Mouse (Mus musculus) neural tube, embryonic 12.5 days (tissue): Measurements from ENCODE around the gene C2cd4b. TPM values are rescaled to one million over a fixed set of nuclear protein-coding genes. Genes with fewer than 3 reads are reported as not detected.

Source experiments
- ATAC-seq: fragments of 200-750 bp; cut with Nextera tagmentation; 2 replicates; pipeline ENCODE4 v1.8.0; 2017; ENCODE audit warnings: low read depth, mild to moderate bottlenecking, moderate TSS enrichment, moderate library complexity; ENCODE audit not compliant: low FRiP score
- H3K27ac ChIP-seq: fragments of 300-500 bp; sonication (generic); 2 replicates; pipeline ENCODE4 v1.5.1; 2016
- H3K27me3 ChIP-seq: fragments of 300-500 bp; sonication (generic); replicated peaks from 2 replicates; pipeline ENCODE4 v1.6.1; 2016; ENCODE audit warnings: mild to moderate bottlenecking
- H3K36me3 ChIP-seq: fragments of 300-500 bp; sonication (generic); 2 replicates; pipeline ENCODE4 v1.6.1; 2016; ENCODE audit warnings: mild to moderate bottlenecking
- H3K4me1 ChIP-seq: fragments of 300-500 bp; sonication (generic); 2 replicates; pipeline ENCODE4 v1.6.1; 2016
- H3K4me2 ChIP-seq: fragments of 300-500 bp; sonication (generic); replicated peaks from 2 replicates; pipeline ENCODE4 v1.6.1; 2016; ENCODE audit warnings: mild to moderate bottlenecking
- H3K4me3 ChIP-seq: fragments of 300-500 bp; sonication (generic); 2 replicates; pipeline ENCODE4 v1.5.1; 2016
- H3K9ac ChIP-seq: fragments of 300-500 bp; sonication (generic); 2 replicates; pipeline ENCODE4 v1.6.1; 2016; ENCODE audit warnings: mild to moderate bottlenecking
- H3K9me3 ChIP-seq: fragments of 300-500 bp; sonication (generic); 2 replicates; pipeline ENCODE4 v1.6.1; 2016; ENCODE audit warnings: mild to moderate bottlenecking
- WGBS: fragments of 180-500 bp; shearing (Covaris S2); methylation state at CpG from one replicate; pipeline ENCODE4 v1.1.7; 2016; 5-methylcytosine and 5-hydroxymethylcytosine counted together
- polyA plus RNA-seq: library from polyadenylated mRNA; unstranded; fragments of >200 nt; fragmentation: Nextera tagmentation; extraction: Ambion mirVana; gene quantifications from 2 replicates; pipeline ENCODE4 v1.2.1, GENCODE M21; 2016

C2cd4b gene
- 0.84 and 0.94 TPM in 2 replicates for polyA plus RNA-seq

- peak within 1 kb of the TSS; percentile 61 for H3K4me3 ChIP-seq
Observed at GRCm38 (mm10) chr9:67759163-67759955, at the start of gene C2cd4b. Gene C2cd4b, plus strand, starts transcription at chr9:67759437.

GRCm38 (mm10) chr9:67711051-67711877, 48.0 kb upstream of the C2cd4b start:
- WGBS = 42% methylated on average over 15 of the region's 15 CpGs
- ATAC-seq = no peak
- H3K4me2 ChIP-seq = no peak overlapping the region

More at GRCm38 (mm10) chr9:67759163-67759955, at the start of gene C2cd4b:
- no peaks in the 10 kb centered on the region for H3K9me3 ChIP-seq
- WGBS = 2% methylated on average over 49 of the region's 49 CpGs
- no peaks in the 10 kb centered on the region for H3K36me3 ChIP-seq
- peak within 1 kb of the TSS; percentile 57; the same call in 1 of the 2 replicates for H3K27ac ChIP-seq
- ATAC-seq = peak; percentile 34; the same call in 1 of the 2 replicates
- H3K4me2 ChIP-seq = peak within 1 kb of the TSS; percentile 92
- peaks cover 15% of the 10 kb centered on the region for H3K27me3 ChIP-seq
- peaks cover 12% of the 10 kb centered on the region for H3K4me1 ChIP-seq
- peak within 1 kb of the TSS; percentile 78 for H3K9ac ChIP-seq

GRCm38 (mm10) chr9:67712146-67712545, 47.1 kb upstream of the C2cd4b start:
- H3K4me1 ChIP-seq = no peaks in the 10 kb centered on the region
- no peak overlapping the region for H3K4me3 ChIP-seq
- H3K36me3 ChIP-seq = no peaks in the 10 kb centered on the region
- ATAC-seq = no peak
- H3K4me2 ChIP-seq = no peak overlapping the region
- 85% methylated on average over 9 of the region's 9 CpGs for WGBS
- no peaks in the 10 kb centered on the region for H3K27me3 ChIP-seq
- H3K9me3 ChIP-seq = no peaks in the 10 kb centered on the region
- H3K27ac ChIP-seq = no peak overlapping the region
- H3K9ac ChIP-seq = no peak overlapping the region

More at GRCm38 (mm10) chr9:67711051-67711877, 48.0 kb upstream of the C2cd4b start:
- Histone ChIP-seq H3K27ac (no peak overlapping the region), H3K36me3 (no peaks in the 10 kb centered on the region), H3K9ac (no peak overlapping the region), H3K27me3 (no peaks in the 10 kb centered on the region), H3K4me1 (no peaks in the 10 kb centered on the region), H3K9me3 (no peaks in the 10 kb centered on the region), H3K4me3 (no peak overlapping the region)

GRCm38 (mm10) chr9:67717081-67717480, 42.2 kb upstream of the C2cd4b start:
- Histone ChIP-seq H3K4me3 (no peak overlapping the region), H3K9me3 (no peaks in the 10 kb centered on the region), H3K4me2 (no peak overlapping the region), H3K36me3 (no peaks in the 10 kb centered on the region), H3K4me1 (no peaks in the 10 kb centered on the region), H3K27ac (no peak overlapping the region), H3K27me3 (no peaks in the 10 kb centered on the region), H3K9ac (no peak overlapping the region)
- 96% methylated on average over 3 of the region's 3 CpGs for WGBS
- no peak for ATAC-seq

GRCm38 (mm10) chr9:67718596-67718995, 40.6 kb upstream of the C2cd4b start:
- H3K9me3 ChIP-seq = no peaks in the 10 kb centered on the region
- H3K4me1 ChIP-seq = no peaks in the 10 kb centered on the region
- no peak overlapping the region for H3K4me2 ChIP-seq
- no peaks in the 10 kb centered on the region for H3K36me3 ChIP-seq
- no peak overlapping the region for H3K9ac ChIP-seq
- no peak for ATAC-seq
- WGBS = 20% methylated on average over 3 of the region's 3 CpGs
- no peak overlapping the region for H3K4me3 ChIP-seq
- no peak overlapping the region for H3K27ac ChIP-seq
- no peaks in the 10 kb centered on the region for H3K27me3 ChIP-seq

GRCm38 (mm10) chr9:67720150-67720549, 39.1 kb upstream of the C2cd4b start:
- no peaks in the 10 kb centered on the region for H3K9me3 ChIP-seq
- H3K4me2 ChIP-seq = no peak overlapping the region
- WGBS = 77% methylated on average over 3 of the region's 3 CpGs
- no peak overlapping the region for H3K27ac ChIP-seq
- H3K9ac ChIP-seq = no peak overlapping the region
- no peak overlapping the region for H3K4me3 ChIP-seq
- no peak for ATAC-seq
- no peaks in the 10 kb centered on the region for H3K27me3 ChIP-seq
- H3K36me3 ChIP-seq = no peaks in the 10 kb centered on the region
- H3K4me1 ChIP-seq = no peaks in the 10 kb centered on the region

GRCm38 (mm10) chr9:67722378-67722777, 36.9 kb upstream of the C2cd4b start:
- no peak overlapping the region for H3K27ac ChIP-seq
- no peak overlapping the region for H3K9ac ChIP-seq
- ATAC-seq = no peak
- no peak overlapping the region for H3K4me3 ChIP-seq
- no peaks in the 10 kb centered on the region for H3K9me3 ChIP-seq
- H3K4me2 ChIP-seq = no peak overlapping the region
- 88% methylated on average over 8 of the region's 8 CpGs for WGBS
- H3K4me1 ChIP-seq = no peaks in the 10 kb centered on the region
- no peaks in the 10 kb centered on the region for H3K27me3 ChIP-seq
- H3K36me3 ChIP-seq = no peaks in the 10 kb centered on the region

- no peaks in the 10 kb centered on the region for H3K36me3 ChIP-seq
- no peaks in the 10 kb centered on the region for H3K27me3 ChIP-seq
- H3K9me3 ChIP-seq = no peaks in the 10 kb centered on the region
- H3K9ac ChIP-seq = no peak overlapping the region
- 85% methylated on average over 3 of the region's 3 CpGs for WGBS
- H3K4me3 ChIP-seq = no peak overlapping the region
- no peak for ATAC-seq
- H3K27ac ChIP-seq = no peak overlapping the region
- H3K4me1 ChIP-seq = no peaks in the 10 kb centered on the region
- H3K4me2 ChIP-seq = no peak overlapping the region
Observed at GRCm38 (mm10) chr9:67725196-67725595, 34.0 kb upstream of the C2cd4b start.

- no peaks in the 10 kb centered on the region for H3K27me3 ChIP-seq
- 93% methylated on average over 15 of the region's 15 CpGs for WGBS
- H3K27ac ChIP-seq = no peak overlapping the region
- no peak for ATAC-seq
- no peaks in the 10 kb centered on the region for H3K9me3 ChIP-seq
- H3K4me1 ChIP-seq = no peaks in the 10 kb centered on the region
- no peaks in the 10 kb centered on the region for H3K36me3 ChIP-seq
- no peak overlapping the region for H3K4me3 ChIP-seq
- no peak overlapping the region for H3K4me2 ChIP-seq
- H3K9ac ChIP-seq = no peak overlapping the region
Observed at GRCm38 (mm10) chr9:67733716-67734115, 25.5 kb upstream of the C2cd4b start.

GRCm38 (mm10) chr9:67735426-67735825, 23.8 kb upstream of the C2cd4b start:
- Histone ChIP-seq H3K9me3 (no peaks in the 10 kb centered on the region), H3K36me3 (no peaks in the 10 kb centered on the region), H3K4me2 (no peak overlapping the region), H3K27me3 (no peaks in the 10 kb centered on the region), H3K4me3 (no peak overlapping the region), H3K27ac (no peak overlapping the region), H3K9ac (no peak overlapping the region), H3K4me1 (no peaks in the 10 kb centered on the region)
- no peak for ATAC-seq
- 58% methylated on average over 11 of the region's 11 CpGs for WGBS

GRCm38 (mm10) chr9:67741256-67741655, 18.0 kb upstream of the C2cd4b start:
- WGBS = 89% methylated on average over 2 of the region's 2 CpGs
- Histone ChIP-seq H3K4me2 (no peak overlapping the region), H3K27me3 (no peaks in the 10 kb centered on the region), H3K9ac (no peak overlapping the region), H3K36me3 (no peaks in the 10 kb centered on the region), H3K4me3 (no peak overlapping the region), H3K27ac (no peak overlapping the region), H3K4me1 (no peaks in the 10 kb centered on the region), H3K9me3 (no peaks in the 10 kb centered on the region)
- no peak for ATAC-seq

- no peak overlapping the region for H3K27ac ChIP-seq
- H3K36me3 ChIP-seq = no peaks in the 10 kb centered on the region
- no peak overlapping the region for H3K4me3 ChIP-seq
- no peaks in the 10 kb centered on the region for H3K4me1 ChIP-seq
- H3K4me2 ChIP-seq = no peak overlapping the region
- no peaks in the 10 kb centered on the region for H3K9me3 ChIP-seq
- ATAC-seq = no peak
- H3K27me3 ChIP-seq = no peaks in the 10 kb centered on the region
- 88% methylated on average over 16 of the region's 16 CpGs for WGBS
- H3K9ac ChIP-seq = no peak overlapping the region
Observed at GRCm38 (mm10) chr9:67753411-67754182, 5.6 kb upstream of the C2cd4b start.
